Mouse (Mus musculus): ENCODE data around the gene Gm44790. TPM values are rescaled to one million over a fixed set of nuclear protein-coding genes. Genes with fewer than 3 reads are reported as not detected.

Gene Gm44790
- polyA plus RNA-seq, 1 experiment: not detected

DNA sequence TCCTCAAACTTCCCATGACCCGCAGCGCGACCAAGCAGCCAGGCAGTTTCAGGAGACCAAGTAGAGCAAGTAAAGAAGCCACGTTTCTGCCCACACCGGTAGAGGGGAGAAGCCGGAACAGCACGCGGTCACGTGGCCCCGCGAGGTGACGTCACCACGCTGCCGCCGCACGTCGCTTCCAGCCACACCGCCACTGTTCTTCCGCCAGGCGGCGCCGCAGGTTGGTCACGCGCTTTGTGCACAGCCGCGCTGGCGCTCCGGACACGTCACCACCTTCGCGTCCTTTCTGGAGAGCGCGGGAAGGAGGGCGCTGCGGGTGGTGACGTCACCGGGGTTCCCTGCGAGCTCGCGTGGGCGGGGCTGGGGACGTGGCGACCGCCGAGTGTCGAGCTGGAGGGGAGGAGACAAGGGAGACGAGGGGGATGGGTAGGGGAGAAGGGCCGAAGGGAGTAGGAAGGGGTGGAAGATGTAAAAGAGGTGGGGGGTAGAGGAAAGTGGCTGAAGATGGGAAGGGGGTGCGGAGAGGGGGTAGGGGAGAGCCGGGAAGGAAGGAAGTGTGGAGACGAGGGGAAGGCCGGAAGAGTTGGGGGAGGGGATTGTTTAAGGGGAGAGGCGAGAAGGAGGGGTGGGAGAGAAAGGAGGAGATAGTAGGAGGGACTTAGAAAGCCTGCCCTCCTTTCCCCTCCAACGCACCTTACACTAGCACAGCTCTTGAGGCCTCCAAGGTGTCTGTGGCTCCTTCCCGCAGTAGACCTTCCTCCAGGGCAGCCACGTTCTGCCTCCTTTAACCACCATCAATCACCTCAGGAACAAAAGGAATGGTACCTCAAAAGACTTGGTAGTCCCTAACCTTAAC is 45.9 kb downstream of the Gm44790 start:
- Histone ChIP-seq H3K9me3 (replicated peaks; ENCODE audit: control insufficient read depth, insufficient read depth, low read length, poor library complexity, severe bottlenecking) (no peaks in the 10 kb centered on the region), H3K4me1 (ENCODE audit: control insufficient read depth, insufficient read depth, low read length) (no peaks in the 10 kb centered on the region), H3K27ac (ENCODE audit: insufficient read depth, low read length) (peak overlapping the region; percentile 79), H3K4me3 (ENCODE audit: low read depth, low read length) (peak overlapping the region; percentile 88), H3K27me3 (ENCODE audit: control insufficient read depth, insufficient read depth, low read length, poor library complexity, severe bottlenecking) (no peaks in the 10 kb centered on the region), H3K9ac (ENCODE audit: low read depth, poor library complexity, severe bottlenecking) (peak overlapping the region; percentile 91), H3K36me3 (ENCODE audit: control insufficient read depth, insufficient read depth, low read length, poor library complexity, severe bottlenecking) (no peaks in the 10 kb centered on the region)
- peak; percentile 100 for TF ChIP-seq POLR2A (IDR thresholded peaks at IDR 0.05; ENCODE audit: insufficient read depth, low read length)
- TF ChIP-seq EP300 (IDR thresholded peaks at IDR 0.05; ENCODE audit: insufficient read depth, low read depth, low read length): peak; percentile 76
- peak; percentile 91 for TF ChIP-seq CTCF (IDR thresholded peaks at IDR 0.05; ENCODE audit: low read depth, low read length)

- Histone ChIP-seq H3K4me1 (ENCODE audit: control insufficient read depth, insufficient read depth, low read length) (no peaks in the 10 kb centered on the region), H3K36me3 (ENCODE audit: control insufficient read depth, insufficient read depth, low read length, poor library complexity, severe bottlenecking) (no peaks in the 10 kb centered on the region), H3K4me3 (ENCODE audit: low read depth, low read length) (peak overlapping the region; percentile 63), H3K9ac (ENCODE audit: low read depth, poor library complexity, severe bottlenecking) (peak overlapping the region; percentile 91), H3K27ac (ENCODE audit: insufficient read depth, low read length) (peak overlapping the region; percentile 77), H3K9me3 (replicated peaks; ENCODE audit: control insufficient read depth, insufficient read depth, low read length, poor library complexity, severe bottlenecking) (no peaks in the 10 kb centered on the region), H3K27me3 (ENCODE audit: control insufficient read depth, insufficient read depth, low read length, poor library complexity, severe bottlenecking) (no peaks in the 10 kb centered on the region)
- TF ChIP-seq EP300 (IDR thresholded peaks at IDR 0.05; ENCODE audit: insufficient read depth, low read depth, low read length): no peak
- TF ChIP-seq CTCF (IDR thresholded peaks at IDR 0.05; ENCODE audit: low read depth, low read length): no peak
- TF ChIP-seq POLR2A (IDR thresholded peaks at IDR 0.05; ENCODE audit: insufficient read depth, low read length): no peak
Measured at GRCm38 (mm10) chr6:86473077-86473476, 46.6 kb downstream of the Gm44790 start.

- Histone ChIP-seq H3K9me3 (replicated peaks; ENCODE audit: control insufficient read depth, insufficient read depth, low read length, poor library complexity, severe bottlenecking) (no peaks in the 10 kb centered on the region), H3K36me3 (ENCODE audit: control insufficient read depth, insufficient read depth, low read length, poor library complexity, severe bottlenecking) (no peaks in the 10 kb centered on the region), H3K27me3 (ENCODE audit: control insufficient read depth, insufficient read depth, low read length, poor library complexity, severe bottlenecking) (no peaks in the 10 kb centered on the region), H3K27ac (ENCODE audit: insufficient read depth, low read length) (peak overlapping the region; percentile 33; the same call in 1 of the 2 replicates), H3K9ac (ENCODE audit: low read depth, poor library complexity, severe bottlenecking) (peak overlapping the region; percentile 91; the same call in 1 of the 2 replicates), H3K4me3 (ENCODE audit: low read depth, low read length) (peak overlapping the region; percentile 22), H3K4me1 (ENCODE audit: control insufficient read depth, insufficient read depth, low read length) (no peaks in the 10 kb centered on the region)
- TF ChIP-seq CTCF (IDR thresholded peaks at IDR 0.05; ENCODE audit: low read depth, low read length) (no peak), EP300 (IDR thresholded peaks at IDR 0.05; ENCODE audit: insufficient read depth, low read depth, low read length) (no peak), POLR2A (IDR thresholded peaks at IDR 0.05; ENCODE audit: insufficient read depth, low read length) (no peak)
Measured at GRCm38 (mm10) chr6:86474072-86474471, 47.6 kb downstream of the Gm44790 start.

- Histone ChIP-seq H3K27ac (ENCODE audit: insufficient read depth, low read length) (no peak overlapping the region), H3K4me1 (ENCODE audit: control insufficient read depth, insufficient read depth, low read length) (no peaks in the 10 kb centered on the region), H3K9ac (ENCODE audit: low read depth, poor library complexity, severe bottlenecking) (no peak overlapping the region), H3K27me3 (ENCODE audit: control insufficient read depth, insufficient read depth, low read length, poor library complexity, severe bottlenecking) (no peaks in the 10 kb centered on the region), H3K9me3 (replicated peaks; ENCODE audit: control insufficient read depth, insufficient read depth, low read length, poor library complexity, severe bottlenecking) (no peaks in the 10 kb centered on the region), H3K36me3 (ENCODE audit: control insufficient read depth, insufficient read depth, low read length, poor library complexity, severe bottlenecking) (no peaks in the 10 kb centered on the region), H3K4me3 (ENCODE audit: low read depth, low read length) (no peak overlapping the region)
- TF ChIP-seq CTCF (IDR thresholded peaks at IDR 0.05; ENCODE audit: low read depth, low read length): no peak
- no peak for TF ChIP-seq POLR2A (IDR thresholded peaks at IDR 0.05; ENCODE audit: insufficient read depth, low read length)
- no peak for TF ChIP-seq EP300 (IDR thresholded peaks at IDR 0.05; ENCODE audit: insufficient read depth, low read depth, low read length)
Measured at GRCm38 (mm10) chr6:86474646-86475181, 48.3 kb downstream of the Gm44790 start.

DNA sequence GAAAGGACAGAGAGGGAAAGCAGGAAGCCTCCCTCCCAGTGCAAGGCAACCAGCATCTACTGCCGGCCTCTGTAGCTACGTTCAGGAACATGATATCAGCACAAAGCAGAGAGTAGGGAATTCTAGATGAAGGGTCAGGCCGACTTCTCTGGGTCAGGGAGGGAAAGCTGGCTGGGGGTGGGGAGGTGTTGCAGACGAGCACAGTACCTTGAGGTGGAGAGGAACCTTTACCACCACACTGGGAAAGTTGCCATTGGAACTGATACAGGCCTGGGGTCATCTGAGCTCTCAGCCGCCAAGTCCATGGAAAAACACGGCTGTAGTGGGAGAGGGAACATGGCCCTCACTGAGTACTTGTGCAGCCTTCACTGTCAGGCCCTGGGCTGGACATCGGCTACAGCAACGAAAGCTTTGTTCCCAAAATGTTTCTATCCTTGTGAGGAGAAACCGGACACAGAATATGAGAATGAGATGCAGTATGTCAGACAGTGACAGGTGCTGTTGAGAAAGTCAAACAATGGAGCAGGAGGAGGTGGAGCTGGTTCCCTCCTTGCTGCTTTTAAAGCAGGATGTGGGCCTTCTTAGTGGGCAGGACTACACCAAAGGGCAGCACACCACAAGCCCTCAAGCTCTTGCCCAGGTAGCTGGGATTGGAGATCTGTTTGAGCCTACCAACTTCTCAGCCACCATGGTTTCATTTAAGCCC is 49.2 kb downstream of the Gm44790 start:
- no peak overlapping the region for H3K4me3 ChIP-seq (ENCODE audit: low read depth, low read length)
- TF ChIP-seq EP300 (IDR thresholded peaks at IDR 0.05; ENCODE audit: insufficient read depth, low read depth, low read length): no peak
- no peaks in the 10 kb centered on the region for H3K4me1 ChIP-seq (ENCODE audit: control insufficient read depth, insufficient read depth, low read length)
- H3K36me3 ChIP-seq (ENCODE audit: control insufficient read depth, insufficient read depth, low read length, poor library complexity, severe bottlenecking): no peaks in the 10 kb centered on the region
- no peak overlapping the region for H3K27ac ChIP-seq (ENCODE audit: insufficient read depth, low read length)
- H3K9me3 ChIP-seq (replicated peaks; ENCODE audit: control insufficient read depth, insufficient read depth, low read length, poor library complexity, severe bottlenecking): no peaks in the 10 kb centered on the region
- H3K27me3 ChIP-seq (ENCODE audit: control insufficient read depth, insufficient read depth, low read length, poor library complexity, severe bottlenecking): no peaks in the 10 kb centered on the region
- no peak overlapping the region for H3K9ac ChIP-seq (ENCODE audit: low read depth, poor library complexity, severe bottlenecking)

All from ES-Bruce4 (cell line).